Mouse (Mus musculus) right cerebral cortex, postnatal 4 days (tissue): ENCODE measurements at regions not wholly inside any gene's neighbourhood (a gene's known extent, or its start where the extent isn't known, plus 50 kb on each side); places are given as distances from the start of the nearest gene placed in this dataset.

Source experiments
- DNase-seq: peaks from one replicate; pipeline ENCODE4 v3.0.0-alpha.2; 2022

DNA sequence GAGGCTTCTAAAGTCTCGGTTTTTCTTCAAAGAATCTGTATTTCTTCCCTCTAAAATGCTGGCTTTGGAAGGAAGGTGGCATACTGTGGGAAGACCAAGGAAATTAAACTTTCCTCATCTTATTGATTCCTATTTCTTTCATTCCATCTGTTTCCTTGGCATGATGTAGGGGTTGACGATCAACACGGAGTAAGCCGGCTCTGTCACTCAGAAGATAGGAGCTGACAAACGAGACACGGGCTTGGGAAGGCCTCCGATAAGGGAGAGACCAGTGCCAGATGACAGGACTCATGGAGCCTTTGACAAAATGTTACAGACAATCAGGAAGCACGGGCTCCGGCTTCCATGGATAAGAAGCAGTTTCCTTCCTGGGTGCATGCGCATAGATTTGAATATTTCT lies 101.4 kb upstream of the Hsfy2 start:
- peak; percentile 6 for DNase-seq

DNA sequence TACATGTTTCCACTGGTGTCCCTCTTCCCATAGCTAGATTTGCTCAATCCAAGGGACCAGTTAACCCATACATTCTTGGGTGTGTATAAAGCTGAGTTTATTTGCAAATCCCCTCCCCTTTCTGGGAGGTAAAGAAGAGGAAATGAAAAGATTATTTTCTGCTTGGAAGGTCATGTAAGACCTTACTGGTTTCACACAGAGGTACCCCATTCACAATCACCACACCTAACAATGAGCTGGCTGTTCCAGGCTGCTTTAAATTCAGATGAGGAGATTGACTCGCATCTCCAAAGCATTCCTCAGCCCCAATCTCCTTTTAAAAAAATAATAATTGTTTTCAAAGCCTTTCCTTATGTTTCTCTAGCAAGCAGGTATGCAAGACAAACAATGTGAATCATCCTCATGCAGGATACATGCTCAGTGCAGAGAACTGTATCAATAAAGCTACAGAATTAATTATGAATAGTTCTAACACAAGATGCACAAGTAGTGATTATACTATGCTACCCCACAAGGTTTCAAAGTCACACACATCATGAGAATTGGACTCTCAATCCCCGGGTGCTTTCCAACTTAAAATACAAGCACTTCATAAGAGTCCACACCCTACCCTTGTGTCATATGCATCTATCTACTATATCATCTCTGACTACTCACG lies 89.1 kb upstream of the Hsfy2 start:
- DNase-seq = no peak

DNA sequence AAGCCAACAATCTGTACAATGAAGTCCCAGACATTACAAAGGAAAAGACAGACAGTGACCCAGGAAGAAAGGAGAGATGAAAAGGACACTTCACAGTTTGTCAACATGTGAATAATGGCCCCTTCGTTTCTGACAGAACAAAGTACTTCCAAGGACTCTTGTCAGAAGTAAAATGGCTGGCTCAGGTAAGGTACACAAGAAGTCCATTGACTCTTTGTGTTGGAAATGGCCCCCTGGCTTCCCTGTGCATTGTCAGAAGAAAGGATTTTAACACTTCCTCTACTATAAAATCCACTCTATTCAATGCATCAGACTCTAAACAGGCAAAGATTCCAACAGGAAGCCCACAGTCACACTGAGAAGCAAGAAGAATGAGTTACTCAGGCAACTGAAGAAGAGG lies 86.4 kb upstream of the Hsfy2 start:
- no peak for DNase-seq

DNA sequence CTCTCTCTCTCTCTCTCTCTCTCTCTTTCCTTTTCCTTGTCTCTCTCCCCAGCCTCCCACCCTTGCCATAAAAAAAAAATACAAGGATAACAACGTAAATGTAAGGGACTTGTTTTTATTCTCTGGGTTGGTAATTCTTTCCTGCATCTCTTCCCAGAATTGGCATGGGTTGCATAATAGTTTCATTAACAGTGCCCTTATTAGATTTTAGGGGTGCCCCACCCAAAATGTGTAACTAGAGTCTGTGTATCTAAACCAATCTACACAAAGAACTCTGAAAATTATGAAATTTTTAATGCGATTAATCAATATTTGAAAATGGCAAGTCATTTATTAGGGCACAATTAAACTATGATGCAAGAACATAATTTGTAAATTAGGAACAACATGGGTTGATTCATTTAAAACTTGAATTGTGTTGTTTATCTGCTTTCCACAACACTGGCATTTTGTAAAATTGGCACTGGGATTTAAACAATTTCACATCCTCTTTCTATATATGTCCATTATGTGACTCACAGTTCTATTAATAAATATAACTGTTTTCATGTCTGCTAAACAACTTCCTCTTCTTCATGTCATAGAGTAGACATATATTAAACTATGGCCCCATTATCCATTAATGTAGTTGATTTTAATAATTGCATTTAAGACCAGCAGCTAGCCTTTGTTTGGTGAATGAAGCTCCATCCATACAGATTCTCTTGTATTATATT lies 75.9 kb upstream of the Hsfy2 start:
- no peak for DNase-seq

DNA sequence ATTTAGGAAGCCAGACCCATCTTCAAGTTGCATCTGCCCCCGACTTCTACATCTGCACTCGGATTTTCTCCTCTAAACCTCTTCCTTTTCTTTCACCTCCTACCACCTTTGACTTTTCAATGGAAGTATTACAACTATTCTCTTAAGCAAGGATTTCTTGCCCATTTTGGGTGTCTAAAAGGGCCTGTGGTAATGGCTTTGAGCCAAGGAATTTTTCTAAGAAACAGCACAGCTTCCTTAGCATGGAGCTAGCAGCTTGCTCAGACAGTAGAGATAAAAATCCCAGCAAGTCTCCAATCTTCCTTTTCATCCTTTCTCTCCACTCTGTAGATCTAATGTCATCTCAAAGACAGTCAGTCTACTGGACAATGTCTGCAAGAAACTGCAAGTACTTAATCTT lies 63.2 kb upstream of the Hsfy2 start:
- no peak for DNase-seq

DNA sequence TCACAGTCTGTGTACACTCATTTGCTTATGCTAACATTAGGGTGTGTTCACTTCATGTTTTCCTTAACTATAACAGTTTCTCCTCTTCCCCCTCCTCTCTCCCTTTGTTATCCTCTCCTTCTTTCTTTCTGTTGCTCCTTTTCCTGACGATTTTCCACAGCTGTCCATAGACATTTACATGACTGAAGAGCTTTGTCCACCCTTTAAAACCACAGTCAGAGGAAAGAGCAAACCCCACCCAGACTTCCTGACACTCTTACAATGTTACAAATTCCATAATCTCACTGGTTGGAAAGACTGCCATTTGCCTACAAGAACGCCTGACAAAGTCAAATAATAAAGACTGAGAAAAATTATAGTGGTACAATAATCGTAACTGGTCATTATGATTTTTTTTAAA lies 60.3 kb upstream of the Hsfy2 start:
- no peak for DNase-seq
